Mouse (Mus musculus): ENCODE results near the gene Eya3.
"Not testable (repeated sequence)": the region's sequence is repeated elsewhere in the genome, so short reads cannot be mapped to it uniquely, and the experiment has no call there.

Gene Eya3

GRCm38 (mm10) chr4:132737154-132737553 is 98.4 kb downstream of the Eya3 start:
- CTCF ChIA-PET: not testable (repeated sequence)

- CTCF ChIA-PET: interaction anchor here (0.7 kb wide), 1 partner anchor 82 kb away, joined by 4 read pairs; no protein-coding TSS in a partner anchor
These were observed 102.7 kb downstream of the Eya3 start for GRCm38 (mm10) chr4:132741491-132741890.

GRCm38 (mm10) chr4:132743992-132744911 is 105.5 kb downstream of the Eya3 start:
- CTCF ChIA-PET: no interaction called here

- CTCF ChIA-PET: interaction anchor here (0.5 kb wide), 1 partner anchor 11 kb away, joined by 3 read pairs; no protein-coding TSS in a partner anchor
These were observed 108.2 kb downstream of the Eya3 start for GRCm38 (mm10) chr4:132746911-132747517.

- CTCF ChIA-PET: interaction anchor here (0.5 kb wide), 2 partner anchors 11 to 128 kb away, joined by 3 read pairs; no protein-coding TSS in a partner anchor
These were observed 109.0 kb downstream of the Eya3 start for GRCm38 (mm10) chr4:132747664-132748259.

- CTCF ChIA-PET: no interaction called here
These were observed 110.0 kb downstream of the Eya3 start for GRCm38 (mm10) chr4:132748778-132749177.

- CTCF ChIA-PET: no interaction called here
These were observed 110.6 kb downstream of the Eya3 start for GRCm38 (mm10) chr4:132749258-132749982.

GRCm38 (mm10) chr4:132752992-132753391 is 114.2 kb downstream of the Eya3 start:
- CTCF ChIA-PET: no interaction called here

- CTCF ChIA-PET: no interaction called here
These were observed 118.2 kb downstream of the Eya3 start, which contains the start of gene Smpdl3b for GRCm38 (mm10) chr4:132756974-132757373. Gene Smpdl3b (minus strand): TSS chr4:132757252.

- CTCF ChIA-PET: no interaction called here
These were observed 119.0 kb downstream of the Eya3 start for GRCm38 (mm10) chr4:132757633-132758351.

GRCm38 (mm10) chr4:132760296-132760695 is 121.5 kb downstream of the Eya3 start:
- CTCF ChIA-PET: no interaction called here

- CTCF ChIA-PET: no interaction called here
These were observed 123.8 kb downstream of the Eya3 start for GRCm38 (mm10) chr4:132762602-132763001.

- CTCF ChIA-PET: not testable (repeated sequence)
These were observed 124.3 kb downstream of the Eya3 start for GRCm38 (mm10) chr4:132763125-132763524.

- CTCF ChIA-PET: interaction anchor here (0.8 kb wide), 1 partner anchor 49 kb away, joined by 3 read pairs; no protein-coding TSS in a partner anchor
These were observed 129.4 kb downstream of the Eya3 start, which contains the start of gene Rpa2 for GRCm38 (mm10) chr4:132767914-132768876. Gene Rpa2 (plus strand): TSS chr4:132768332.

- CTCF ChIA-PET: interaction anchor here (0.8 kb wide), 1 partner anchor 1041 kb away, joined by 3 read pairs; no protein-coding TSS in a partner anchor
These were observed 133.0 kb downstream of the Eya3 start for GRCm38 (mm10) chr4:132771776-132772175.

All from spleen, embryonic (tissue).